Mouse (Mus musculus): ENCODE results near the gene Ap2b1.
"Not testable (repeated sequence)": the region's sequence is repeated elsewhere in the genome, so short reads cannot be mapped to it uniquely, and the experiment has no call there.

Ap2b1 gene

DNA sequence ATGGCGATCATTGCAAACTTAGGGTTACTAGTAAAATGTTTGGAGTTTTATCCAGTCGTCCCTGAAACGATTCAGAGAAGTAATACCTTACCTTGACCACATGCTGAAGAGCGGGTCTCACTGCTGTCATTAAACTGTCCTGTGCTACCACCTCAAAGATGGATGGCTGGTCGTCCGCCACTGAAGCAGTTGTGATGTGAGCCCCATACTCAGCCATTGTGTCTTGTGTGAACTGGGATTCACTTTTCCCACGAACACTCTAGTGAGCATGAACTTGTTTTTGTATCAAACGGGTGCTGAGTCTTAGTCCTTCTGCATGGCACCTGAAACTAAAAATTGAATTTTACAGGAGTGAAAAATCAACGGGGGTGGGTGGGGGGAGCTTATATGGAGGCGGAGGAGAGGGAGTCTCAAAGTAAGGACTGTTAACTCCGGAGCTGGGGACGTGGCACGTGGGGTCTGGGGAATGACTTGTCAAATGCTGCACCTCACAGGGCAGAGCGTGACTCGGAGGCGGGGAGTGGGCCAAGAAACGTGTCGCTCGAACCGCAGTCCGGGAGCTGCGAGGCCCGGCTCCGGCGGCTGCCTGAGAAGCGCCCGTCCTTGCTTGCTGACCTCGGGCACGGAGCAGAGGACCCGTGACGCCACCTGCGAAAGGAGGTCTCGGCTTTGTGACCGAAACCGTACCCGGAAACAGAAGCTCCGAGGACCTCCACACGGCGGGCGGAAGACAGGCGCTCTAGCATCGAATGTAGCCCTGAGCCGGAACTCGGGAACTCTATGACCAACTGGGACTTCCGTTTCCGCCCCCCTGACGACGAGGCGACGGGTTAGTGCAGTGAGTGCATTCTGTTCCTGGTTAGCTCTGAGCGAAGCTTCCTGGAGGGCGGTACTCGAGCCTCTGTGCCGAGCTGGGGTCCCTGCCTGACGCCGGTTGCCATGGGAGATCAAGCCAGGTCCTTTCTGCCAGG is at the start of gene Ap2b1:
Ap2b1 (plus strand) TSS at position 800 of the 971 bp plus-strand sequence.
- DNase-seq = peak; percentile 84 to 88

DNA sequence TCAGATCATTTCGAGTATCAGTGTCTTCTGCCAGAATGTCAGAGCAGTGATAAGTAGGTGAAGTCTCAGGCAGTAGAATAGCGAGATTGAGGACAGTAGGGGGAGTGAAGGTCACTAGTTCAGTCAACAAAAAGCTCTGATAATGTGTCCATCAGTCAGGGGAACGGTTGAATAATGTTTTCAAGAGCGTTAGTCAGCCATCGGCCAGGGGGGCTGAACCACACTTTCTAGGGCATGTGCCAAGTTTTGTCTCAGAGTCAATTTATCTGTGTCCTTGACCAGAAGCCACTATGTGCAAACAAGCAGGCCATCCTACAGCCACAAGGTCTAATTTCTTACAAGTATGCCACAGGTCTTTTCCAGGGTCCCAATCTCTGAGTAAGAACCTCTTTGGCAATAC is 41.6 kb upstream of the Ap2b1 start:
- DNase-seq = not testable (repeated sequence)

DNA sequence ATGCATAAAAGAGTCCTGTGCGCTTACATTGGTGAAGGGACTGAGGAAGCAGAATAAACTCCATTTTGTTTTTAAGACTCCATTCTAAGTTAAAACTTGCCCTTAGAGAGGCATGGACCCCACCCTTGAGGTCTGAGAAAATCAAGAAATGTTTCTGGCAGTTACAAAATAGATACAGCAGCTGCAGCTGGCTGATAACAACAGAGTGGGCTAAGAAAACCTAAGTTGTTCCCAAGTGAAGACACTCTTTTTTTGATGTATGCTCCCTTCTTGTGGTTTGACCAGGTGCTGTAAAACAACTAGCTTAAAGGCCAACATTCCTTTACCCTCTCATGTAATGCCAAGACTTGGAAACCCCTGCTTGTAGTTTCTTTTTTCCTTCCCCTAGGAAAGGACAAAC is 36.2 kb upstream of the Ap2b1 start:
- DNase-seq = no peak

DNA sequence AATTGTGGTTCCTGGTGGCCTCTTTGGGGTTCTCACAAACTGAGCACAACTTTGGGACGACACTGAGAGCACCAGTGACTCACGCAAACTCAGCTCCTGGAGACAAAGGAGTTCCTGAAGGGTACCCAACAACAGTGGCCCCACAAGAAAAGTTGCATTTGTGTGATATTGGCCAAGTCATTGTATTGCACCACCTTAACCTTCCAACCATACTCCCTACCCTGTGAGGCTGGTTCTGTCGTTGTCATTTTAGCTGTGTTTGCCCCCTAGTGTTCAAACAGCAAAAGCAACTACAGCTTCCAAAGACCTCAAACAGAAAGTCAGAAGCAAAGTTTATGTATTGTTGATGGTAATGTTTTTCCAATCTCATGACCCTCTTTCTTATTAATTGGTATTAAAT is 35.7 kb upstream of the Ap2b1 start:
- no peak for DNase-seq

DNA sequence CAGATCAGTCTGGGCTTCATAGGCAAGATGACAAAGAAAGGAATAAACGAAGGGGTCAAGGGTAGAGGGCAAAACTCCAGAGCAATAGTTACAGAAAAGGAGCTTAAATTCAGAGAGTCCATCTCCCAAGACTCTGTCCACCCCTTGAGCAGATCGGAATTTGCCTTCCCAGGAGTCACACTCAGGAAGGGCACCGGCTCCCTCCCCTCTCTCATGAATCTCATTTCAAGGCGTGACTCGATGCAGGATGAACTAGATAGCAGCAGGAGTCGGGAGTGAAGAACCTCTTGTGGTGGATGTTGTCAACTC is 28.0 kb upstream of the Ap2b1 start:
- DNase-seq = no peak

DNA sequence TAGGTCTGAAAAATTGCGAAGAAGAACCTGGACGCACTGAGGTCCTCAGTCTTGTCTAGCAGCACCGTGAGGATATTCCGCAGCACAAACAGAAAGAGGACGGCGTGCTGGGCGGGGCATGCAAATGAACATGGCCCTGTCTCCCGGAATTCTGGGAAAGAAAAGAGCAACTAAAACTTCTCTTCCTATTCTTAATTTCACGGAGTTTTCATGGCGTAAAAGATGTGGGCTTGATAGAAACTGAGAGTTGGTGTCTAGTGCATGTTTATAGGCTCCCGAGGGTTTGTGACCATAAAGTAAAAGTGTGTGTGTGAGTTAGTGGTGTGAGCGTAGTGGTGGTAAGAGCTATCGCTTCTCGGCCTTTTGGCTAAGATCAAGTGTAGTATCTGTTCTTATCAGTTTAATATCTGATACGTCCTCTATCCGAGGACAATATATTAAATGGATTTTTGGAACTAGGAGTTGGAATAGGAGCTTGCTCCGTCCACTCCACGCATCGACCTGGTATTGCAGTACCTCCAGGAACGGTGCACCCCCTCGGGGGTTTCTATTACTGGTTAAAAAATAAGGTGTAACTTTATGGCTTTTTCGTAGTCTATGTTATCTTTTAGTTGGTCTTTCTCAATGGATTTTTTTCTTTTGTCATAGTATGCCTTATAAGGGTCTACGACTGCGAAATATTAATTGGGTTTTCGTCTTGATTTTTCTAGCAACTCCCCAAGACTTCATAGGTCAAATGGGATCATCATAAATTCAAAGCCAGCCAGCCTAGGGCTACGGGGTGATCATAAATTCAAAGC is 27.5 kb upstream of the Ap2b1 start:
- DNase-seq = peak; percentile 68 to 79

DNA sequence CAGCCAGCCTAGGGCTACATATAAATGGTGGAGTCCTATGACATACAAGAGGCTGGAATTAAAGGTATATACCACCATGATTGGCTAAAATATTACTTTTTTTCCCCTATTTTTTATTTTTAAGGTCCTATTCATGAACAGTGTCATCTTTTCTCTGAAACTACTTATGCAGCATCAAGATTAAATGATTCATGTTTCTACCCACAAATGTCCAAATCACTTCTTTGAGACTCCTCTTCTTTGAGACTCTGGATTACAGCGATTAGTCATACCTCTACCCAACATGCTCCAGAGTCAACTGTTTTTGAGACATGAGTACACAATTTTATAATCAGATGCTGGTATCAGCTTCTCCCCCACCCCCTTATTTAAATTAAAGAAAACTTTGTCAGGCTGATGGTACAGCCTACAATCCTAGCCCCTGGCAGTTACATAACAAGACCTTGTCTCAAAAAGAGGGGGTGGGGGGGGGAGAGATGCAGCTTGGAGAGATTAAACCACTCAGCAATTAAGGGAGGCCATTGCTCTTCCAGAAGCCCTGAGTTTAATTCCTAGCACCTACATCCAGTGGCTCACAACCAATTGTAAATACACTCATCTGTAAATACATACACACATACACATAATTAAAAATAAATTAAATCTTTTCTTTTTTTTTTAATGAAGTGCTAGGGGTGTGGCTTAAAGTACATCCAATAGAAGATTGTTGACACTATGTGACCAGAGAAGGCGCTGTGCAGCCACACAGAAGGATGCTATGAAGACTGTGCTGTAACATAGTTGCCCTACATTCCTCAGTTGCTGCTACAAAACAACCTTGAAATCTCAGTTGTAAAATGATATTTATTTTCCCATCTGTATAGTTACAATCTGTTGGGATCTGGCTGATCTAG is 26.6 kb upstream of the Ap2b1 start:
- peak in 1 of 2 experiments; percentile 36 for DNase-seq

DNA sequence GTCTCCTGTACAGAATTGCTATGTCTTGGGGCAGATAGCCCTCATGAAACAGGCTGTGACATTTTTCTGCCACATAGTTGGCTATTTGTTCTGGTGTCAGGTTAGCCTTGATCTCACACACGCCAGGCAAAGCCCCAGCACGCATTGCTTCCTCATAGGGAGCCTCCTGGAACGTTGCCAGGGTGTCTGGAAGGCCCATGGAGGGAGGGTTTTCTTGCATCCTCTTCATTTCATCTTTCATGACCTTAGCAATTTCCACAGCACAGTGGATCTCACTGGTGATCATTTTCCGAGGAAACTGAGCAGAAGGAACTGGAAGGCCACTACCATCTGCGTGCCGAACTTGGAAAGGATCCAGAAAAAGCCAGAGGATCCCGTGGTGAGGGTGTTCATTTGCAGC is 22.6 kb upstream of the Ap2b1 start:
- no peak for DNase-seq

DNA sequence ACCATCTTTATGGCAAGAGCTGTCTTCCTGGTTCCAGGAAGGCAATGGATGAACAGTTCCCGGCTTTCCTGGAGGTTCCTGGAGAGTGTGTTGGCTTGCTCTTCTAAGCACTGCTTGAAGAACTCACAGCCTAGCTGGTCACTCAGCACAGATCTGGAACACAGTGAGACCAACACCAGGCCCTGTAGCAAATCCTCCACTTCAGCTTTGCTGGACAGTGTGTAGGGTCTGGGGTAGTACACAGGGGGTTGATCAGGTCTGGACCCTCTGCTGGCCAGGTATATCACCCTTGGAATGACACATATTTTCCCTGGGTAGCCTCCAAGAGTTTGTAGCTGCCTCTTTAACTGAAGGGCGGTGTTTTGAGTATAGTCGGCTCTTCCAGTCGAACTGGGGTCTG is 19.8 kb upstream of the Ap2b1 start:
- DNase-seq = no peak

DNA sequence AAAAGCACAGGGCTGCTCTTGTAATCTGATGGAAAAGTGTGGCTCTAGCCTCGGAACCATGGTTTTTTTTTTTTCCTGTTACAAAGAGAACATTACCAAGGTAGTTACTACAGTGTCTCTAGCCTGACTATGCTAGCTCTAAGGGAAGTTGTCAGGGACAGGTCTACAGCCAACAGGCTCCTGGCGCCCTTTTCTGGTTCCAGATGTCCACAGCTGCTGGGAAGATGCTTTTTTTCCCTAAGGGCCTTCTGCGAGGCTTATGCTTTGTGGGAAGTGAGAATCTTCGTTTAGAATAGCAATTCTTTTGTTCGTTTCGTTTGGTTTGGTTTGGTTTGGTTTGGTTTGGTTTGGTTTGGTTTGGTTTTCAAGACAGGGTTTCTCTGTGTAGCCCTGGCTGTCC is 19.1 kb upstream of the Ap2b1 start:
- DNase-seq = no peak

DNA sequence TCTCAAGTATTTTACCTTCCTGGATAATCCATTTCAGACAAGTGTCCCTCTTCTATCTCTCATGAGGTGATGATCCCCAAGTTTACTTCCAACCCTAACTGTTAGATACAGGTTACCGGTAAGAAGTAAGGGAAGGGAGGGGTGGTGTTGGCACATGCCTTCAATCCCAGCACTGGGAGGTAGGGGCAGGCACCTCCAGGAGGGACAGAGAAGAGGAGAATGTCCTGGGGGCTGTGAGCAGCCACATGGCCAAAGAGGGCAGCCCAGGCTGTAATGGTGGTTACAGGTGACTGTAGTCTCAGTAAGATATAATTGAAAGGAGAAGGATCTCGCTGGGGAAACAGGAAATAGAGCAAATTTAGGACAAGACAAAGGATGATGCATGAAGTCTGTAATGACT is 16.7 kb upstream of the Ap2b1 start:
- DNase-seq = no peak

DNA sequence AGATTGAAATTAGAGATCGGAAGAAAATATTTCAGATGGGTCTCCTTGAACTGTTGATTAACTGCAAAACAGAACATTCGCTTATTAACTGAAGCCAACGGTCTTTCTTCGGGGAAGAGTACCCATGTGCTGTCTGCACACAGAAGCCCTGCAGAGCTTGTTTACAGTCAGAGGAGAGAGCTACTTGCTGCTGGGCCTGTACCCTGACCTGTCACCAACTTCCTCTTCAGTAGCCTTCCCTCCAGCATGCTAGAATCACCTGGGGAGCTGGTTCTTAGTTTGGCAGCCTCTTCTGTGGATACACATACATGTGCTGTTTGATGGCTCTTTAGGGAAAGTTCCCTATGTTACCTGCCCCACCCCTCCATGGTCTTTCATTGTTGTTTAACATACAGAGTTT is 13.2 kb upstream of the Ap2b1 start:
- no peak for DNase-seq

DNA sequence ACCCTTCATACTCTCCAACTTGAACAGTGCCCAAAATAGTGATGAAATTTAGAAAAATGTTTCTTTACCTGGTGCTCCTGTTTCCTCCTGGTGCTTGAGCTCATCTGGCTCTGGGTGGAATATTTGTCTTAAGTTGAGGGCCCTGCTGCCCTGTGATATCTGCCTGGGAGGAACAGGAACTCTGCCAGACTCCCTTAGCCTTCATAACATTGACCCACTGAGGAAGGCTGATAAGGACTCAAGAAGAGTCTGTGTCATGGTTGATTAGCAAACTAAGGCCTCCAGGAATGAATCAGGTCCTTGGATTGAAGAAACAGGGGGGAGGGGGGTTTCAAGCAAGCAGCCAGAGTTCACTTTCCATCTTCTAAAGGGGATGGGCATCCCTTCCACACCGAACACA is 12.3 kb upstream of the Ap2b1 start, which contains the start of gene Slfn14:
Slfn14 (minus strand) TSS at position 161 of the 400 bp plus-strand sequence.
- no peak for DNase-seq

DNA sequence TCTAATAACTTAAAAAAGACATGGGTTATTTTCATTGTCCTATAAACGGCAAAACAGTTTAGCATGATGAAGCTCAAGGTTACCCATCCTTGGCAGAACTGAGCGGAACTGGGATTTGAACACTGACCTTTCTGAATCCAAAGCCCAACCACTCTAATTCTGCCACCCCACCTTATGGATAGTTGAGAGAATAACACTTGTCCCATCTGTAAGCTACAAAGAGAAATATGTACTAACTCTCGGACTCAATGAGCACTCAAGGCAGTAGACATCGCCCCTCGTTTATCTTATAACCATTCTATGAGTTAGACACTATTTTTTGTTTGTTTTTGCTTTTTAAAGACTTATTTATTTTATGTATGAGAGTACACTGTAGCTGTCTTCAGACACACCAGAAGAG is 9.8 kb upstream of the Ap2b1 start:
- no peak for DNase-seq

DNA sequence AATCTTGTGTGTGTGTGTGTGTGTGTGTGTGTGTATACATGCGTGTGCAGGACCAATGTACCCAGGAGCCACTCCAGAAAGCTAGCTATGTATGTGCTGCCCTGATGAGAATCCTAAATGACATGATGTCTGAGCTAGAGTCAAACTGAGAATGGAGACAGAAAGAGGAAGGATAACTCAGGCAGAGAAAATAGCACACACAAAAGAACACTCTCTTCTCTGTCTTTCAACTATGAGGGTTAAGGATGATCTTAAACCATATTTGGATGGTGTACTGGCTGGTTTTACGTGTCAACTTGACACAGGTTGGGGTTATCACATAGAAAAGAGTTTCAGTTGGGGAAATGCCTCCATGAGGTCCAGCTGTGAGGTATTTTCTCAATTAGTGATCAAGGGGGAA is 9.2 kb upstream of the Ap2b1 start:
- no peak for DNase-seq

DNA sequence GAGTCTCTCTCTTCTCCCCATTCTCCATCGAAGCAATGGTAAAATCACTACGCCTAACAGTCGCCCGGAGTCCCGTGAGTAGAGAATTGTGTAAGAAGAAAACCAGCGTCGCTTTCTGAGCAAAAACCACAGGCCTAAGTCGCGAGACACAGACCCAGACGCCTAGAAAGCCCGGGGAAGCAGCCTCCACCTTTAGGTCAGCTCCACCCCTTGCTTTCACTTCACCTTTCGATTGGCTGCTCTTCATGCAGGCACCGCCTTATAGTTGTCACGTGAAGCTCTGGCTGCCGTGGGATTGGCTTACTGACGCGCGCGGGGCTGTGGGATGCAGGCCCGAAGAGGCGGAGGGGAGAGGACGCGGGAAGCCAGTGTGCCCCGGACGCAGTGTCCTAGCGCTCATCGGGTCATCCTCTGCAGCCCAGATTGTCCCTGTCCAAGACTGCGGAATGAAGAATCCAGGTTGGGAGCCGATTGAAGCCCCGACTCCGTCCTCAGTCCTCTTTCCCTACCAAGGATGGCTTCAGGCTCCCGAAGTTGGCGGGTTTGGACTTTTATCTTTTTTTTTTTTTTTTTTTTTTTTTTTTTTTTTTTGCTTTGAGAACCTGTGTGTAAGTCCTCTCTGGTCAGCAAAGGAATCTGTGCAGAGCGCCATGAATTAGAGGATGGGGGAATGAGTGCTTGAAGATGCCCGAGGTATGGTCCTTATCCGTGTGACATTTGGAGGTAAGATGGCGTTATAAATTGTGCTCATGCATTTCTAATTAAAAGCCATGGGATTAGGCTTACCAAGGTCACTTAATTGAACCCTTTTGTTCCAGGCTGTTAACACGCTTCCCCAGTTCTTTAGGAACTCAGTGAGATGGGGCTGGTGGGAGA is 7.2 kb upstream of the Ap2b1 start:
- DNase-seq = peak; percentile 85 to 88

DNA sequence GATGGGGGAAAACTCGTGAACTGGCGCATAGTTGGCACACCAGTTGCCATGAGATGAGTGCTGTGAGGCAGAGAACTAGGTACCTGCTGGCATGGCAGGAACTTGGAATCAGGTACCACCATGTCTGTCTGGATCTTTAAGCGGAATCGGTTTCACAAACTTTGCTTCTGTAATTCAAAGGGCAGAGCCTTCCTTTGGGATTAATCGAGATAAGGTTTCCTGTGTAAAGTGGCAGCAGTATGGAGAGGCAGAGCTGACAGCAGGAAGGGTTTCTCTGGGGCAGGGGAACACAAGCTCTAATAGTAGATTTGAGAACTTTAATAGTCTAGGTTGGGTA is 6.6 kb upstream of the Ap2b1 start:
- no peak for DNase-seq

DNA sequence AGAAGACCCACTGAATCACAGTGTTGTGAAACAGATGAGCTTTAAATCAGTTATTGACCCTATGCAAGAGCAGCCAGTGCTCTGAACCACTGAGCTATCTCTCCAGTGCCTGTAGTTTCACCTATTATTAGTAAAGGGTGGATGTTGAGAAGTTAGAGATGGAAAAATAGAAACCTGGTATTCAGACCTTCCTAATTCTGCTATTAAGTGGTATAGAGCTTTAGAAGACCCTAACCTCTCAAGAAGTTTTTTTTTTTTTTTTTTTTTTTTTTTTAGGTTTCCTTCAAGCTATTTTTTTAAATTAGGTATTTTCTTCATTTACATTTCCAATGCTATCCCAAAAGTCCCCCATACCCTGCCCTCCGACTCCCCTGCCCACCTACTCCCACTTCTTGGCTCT is 5.6 kb upstream of the Ap2b1 start:
- no peak for DNase-seq

DNA sequence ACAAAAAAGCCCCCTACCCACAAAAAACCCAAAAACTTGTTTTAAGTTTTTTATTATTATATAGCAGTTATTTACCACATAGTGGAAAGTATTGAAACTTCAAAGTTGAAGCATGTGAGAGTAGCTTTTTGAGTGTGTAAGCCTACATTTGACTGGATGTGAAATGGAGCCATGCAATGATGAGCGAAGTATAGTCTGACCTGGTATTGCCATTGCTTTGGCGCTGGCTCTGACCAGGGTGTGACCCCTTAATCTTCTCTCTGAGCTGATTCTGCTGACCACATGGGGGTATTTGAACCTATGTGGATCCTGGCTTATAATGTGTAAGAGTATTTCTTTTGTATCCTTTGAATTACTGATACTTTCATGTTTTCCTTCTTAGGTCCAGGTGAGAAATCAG is 4.7 kb upstream of the Ap2b1 start:
- no peak for DNase-seq

DNA sequence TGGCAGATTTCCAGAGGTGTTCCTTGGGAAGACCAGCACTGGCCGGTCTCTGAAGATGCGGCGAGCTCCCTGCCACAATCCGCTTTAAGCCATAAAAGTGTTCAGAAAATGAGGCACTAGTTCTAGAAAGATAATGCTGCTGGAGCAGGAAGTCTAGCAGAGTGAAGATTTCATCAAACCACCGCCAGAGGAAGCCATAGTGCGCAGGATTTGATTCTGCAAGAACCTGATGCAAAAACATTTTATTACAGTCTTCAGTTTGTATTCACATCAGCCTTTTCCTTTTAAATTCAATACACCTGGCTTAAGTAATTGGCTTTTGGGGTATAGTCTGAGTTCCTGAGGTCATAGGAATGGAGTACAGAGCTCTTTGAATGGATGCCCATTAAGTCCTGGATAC is 1.0 kb upstream of the Ap2b1 start:
- no peak for DNase-seq

DNA sequence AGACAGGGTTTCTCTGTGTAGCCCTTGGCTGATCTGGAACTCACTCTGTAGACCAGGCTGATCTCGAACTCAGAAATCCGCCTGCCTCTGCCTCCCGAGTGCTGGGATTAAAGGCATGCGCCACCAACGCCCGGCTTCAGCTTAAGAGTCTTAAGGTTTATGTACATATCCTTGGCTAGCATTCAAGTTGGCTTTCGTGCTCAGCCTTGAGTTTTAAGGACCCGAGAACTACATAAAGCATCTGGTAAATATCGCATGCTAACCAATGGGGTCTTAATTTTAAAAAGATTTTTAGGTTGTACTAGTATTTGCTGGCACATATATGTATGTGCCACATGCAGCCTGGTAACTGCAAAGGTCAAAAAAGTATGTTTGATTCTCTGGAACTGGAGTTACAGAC is 900 bp downstream of the Ap2b1 start:
- no peak for DNase-seq

DNA sequence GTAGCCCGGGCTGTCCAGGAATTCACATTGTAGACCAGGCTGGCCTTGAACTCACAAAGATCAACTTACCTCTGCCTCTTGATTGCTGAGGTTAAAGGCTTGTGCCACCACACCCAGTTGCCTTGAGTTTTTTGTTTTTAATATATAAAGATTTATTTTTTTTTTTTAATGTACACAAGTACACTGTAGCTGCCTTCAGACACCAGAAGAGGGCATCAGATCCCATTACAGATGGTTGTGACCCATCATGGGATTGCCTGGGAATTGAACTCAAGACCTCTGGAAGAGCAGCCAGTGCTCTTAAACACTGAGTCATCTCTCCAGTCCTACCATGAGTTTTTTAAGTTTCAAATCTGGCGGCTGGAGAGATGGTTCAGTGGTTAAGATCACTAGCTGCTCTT is 2.6 kb downstream of the Ap2b1 start:
- DNase-seq = no peak
